Mouse (Mus musculus): ENCODE measurements around the gene Trp53i11.

Trp53i11 gene

GRCm38 (mm10) chr2:93199531-93199974 lies 12.2 kb downstream of the Trp53i11 start:
- DNase-seq (ENCODE audit: low read depth, low spot score), result peak; percentile 30

GRCm38 (mm10) chr2:93200681-93201340 lies 13.5 kb downstream of the Trp53i11 start:
- no peak for DNase-seq (ENCODE audit: low read depth, low spot score)

- DNase-seq (ENCODE audit: low read depth, low spot score), result no peak
Measured at GRCm38 (mm10) chr2:93201997-93202396, 14.6 kb downstream of the Trp53i11 start.

- no peak for DNase-seq (ENCODE audit: low read depth, low spot score)
Measured at GRCm38 (mm10) chr2:93202782-93203181, 15.4 kb downstream of the Trp53i11 start.

GRCm38 (mm10) chr2:93203682-93204081 lies 16.3 kb downstream of the Trp53i11 start:
- DNase-seq (ENCODE audit: low read depth, low spot score), result no peak

GRCm38 (mm10) chr2:93204571-93204970 lies 17.2 kb downstream of the Trp53i11 start:
- no peak for DNase-seq (ENCODE audit: low read depth, low spot score)

GRCm38 (mm10) chr2:93206126-93206525 lies 18.8 kb downstream of the Trp53i11 start:
- no peak for DNase-seq (ENCODE audit: low read depth, low spot score)

GRCm38 (mm10) chr2:93212386-93212785 lies 25.0 kb downstream of the Trp53i11 start:
- no peak for DNase-seq (ENCODE audit: low read depth, low spot score)

GRCm38 (mm10) chr2:93212865-93213264 lies 25.5 kb downstream of the Trp53i11 start:
- DNase-seq (ENCODE audit: low read depth, low spot score), result no peak

- DNase-seq (ENCODE audit: low read depth, low spot score), result no peak
Measured at GRCm38 (mm10) chr2:93214192-93214591, 26.8 kb downstream of the Trp53i11 start.

GRCm38 (mm10) chr2:93215790-93216189 lies 28.4 kb downstream of the Trp53i11 start:
- DNase-seq (ENCODE audit: low read depth, low spot score), result no peak

GRCm38 (mm10) chr2:93217015-93217414 lies 29.7 kb downstream of the Trp53i11 start:
- no peak for DNase-seq (ENCODE audit: low read depth, low spot score)

- no peak for DNase-seq (ENCODE audit: low read depth, low spot score)
Measured at GRCm38 (mm10) chr2:93218353-93218990, 31.1 kb downstream of the Trp53i11 start.

- no peak for DNase-seq (ENCODE audit: low read depth, low spot score)
Measured at GRCm38 (mm10) chr2:93219576-93219975, 32.2 kb downstream of the Trp53i11 start.

- no peak for DNase-seq (ENCODE audit: low read depth, low spot score)
Measured at GRCm38 (mm10) chr2:93220447-93220846, 33.1 kb downstream of the Trp53i11 start.

GRCm38 (mm10) chr2:93223463-93223862 lies 36.1 kb downstream of the Trp53i11 start:
- no peak for DNase-seq (ENCODE audit: low read depth, low spot score)

- peak; percentile 11 for DNase-seq (ENCODE audit: low read depth, low spot score)
Measured at GRCm38 (mm10) chr2:93226606-93227595, 39.6 kb downstream of the Trp53i11 start.

GRCm38 (mm10) chr2:93227713-93228479 lies 40.5 kb downstream of the Trp53i11 start:
- no peak for DNase-seq (ENCODE audit: low read depth, low spot score)

GRCm38 (mm10) chr2:93228480-93228824 lies 41.1 kb downstream of the Trp53i11 start:
- no peak for DNase-seq (ENCODE audit: low read depth, low spot score)

- no peak for DNase-seq (ENCODE audit: low read depth, low spot score)
Measured at GRCm38 (mm10) chr2:93232141-93232540, 44.8 kb downstream of the Trp53i11 start.

GRCm38 (mm10) chr2:93237055-93237454 lies 49.7 kb downstream of the Trp53i11 start:
- no peak for DNase-seq (ENCODE audit: low read depth, low spot score)

Data from c-Kit-negative CD71-positive TER-119-positive erythroid progenitor cells, embryonic 14.5 days (primary cell).